Mouse (Mus musculus) forebrain, embryonic 11.5 days (tissue): ENCODE data around the gene Map3k21. TPM values are rescaled to one million over a fixed set of nuclear protein-coding genes. Genes with fewer than 3 reads are reported as not detected.

Source experiments
- ATAC-seq: fragments of 200-750 bp; cut with Nextera tagmentation; replicated peaks from 2 replicates; pipeline ENCODE4 v1.8.0; 2017; ENCODE audit warnings: moderate TSS enrichment; ENCODE audit not compliant: low FRiP score
- DNase-seq: peaks from one replicate; pipeline ENCODE4 v3.0.0-alpha.2; 2017; ENCODE audit warnings: low spot score
- H3K27ac ChIP-seq: fragments of 300-500 bp; sonication (generic); 2 replicates; pipeline ENCODE4 v1.5.1; 2014; ENCODE audit warnings: low read depth, low read length
- H3K27me3 ChIP-seq: fragments of 300-500 bp; sonication (generic); 2 replicates; pipeline ENCODE4 v1.6.1; 2014; ENCODE audit warnings: mild to moderate bottlenecking, low read length, mixed read lengths; ENCODE audit not compliant: control insufficient read depth, insufficient read depth
- H3K36me3 ChIP-seq: fragments of 300-500 bp; sonication (generic); 2 replicates; pipeline ENCODE4 v1.6.1; 2014; ENCODE audit warnings: mild to moderate bottlenecking, low read length, moderate library complexity, mixed read lengths; ENCODE audit not compliant: control insufficient read depth, insufficient read depth
- H3K4me1 ChIP-seq: fragments of 300-500 bp; sonication (generic); replicated peaks from 2 replicates; pipeline ENCODE4 v1.6.1; 2014; ENCODE audit warnings: low read length, mixed read lengths; ENCODE audit not compliant: control insufficient read depth, insufficient read depth
- H3K4me2 ChIP-seq: fragments of 300-500 bp; sonication (generic); 2 replicates; pipeline ENCODE4 v1.6.1; 2014; ENCODE audit warnings: low read depth, mild to moderate bottlenecking, low read length, moderate library complexity, mixed read lengths; ENCODE audit not compliant: severe bottlenecking
- H3K4me3 ChIP-seq: fragments of 300-500 bp; sonication (generic); 2 replicates; pipeline ENCODE4 v1.5.1; 2014; ENCODE audit warnings: low read depth, low read length
- H3K9ac ChIP-seq: fragments of 300-500 bp; sonication (generic); 2 replicates; pipeline ENCODE4 v1.6.1; 2014; ENCODE audit warnings: low read length
- H3K9me3 ChIP-seq: fragments of 300-500 bp; sonication (generic); 2 replicates; pipeline ENCODE4 v1.6.1; 2016; ENCODE audit warnings: low read length, mixed read lengths; ENCODE audit not compliant: control insufficient read depth
- WGBS: fragments of 180-500 bp; shearing (Covaris S2); extraction: QIAGEN DNeasy Blood & Tissue Kit; methylation state at CpG from one replicate; pipeline ENCODE4 v1.1.7; 2014; 5-methylcytosine and 5-hydroxymethylcytosine counted together
- polyA plus RNA-seq: library from polyadenylated mRNA; unstranded; fragments of >200 nt; fragmentation: Nextera tagmentation; extraction: Ambion mirVana; gene quantifications from 2 replicates; pipeline ENCODE4 v1.2.1, GENCODE M21; 2014

Gene Map3k21
- polyA plus RNA-seq, 1 experiment from 2014 or later, result 0.08 TPM

DNA sequence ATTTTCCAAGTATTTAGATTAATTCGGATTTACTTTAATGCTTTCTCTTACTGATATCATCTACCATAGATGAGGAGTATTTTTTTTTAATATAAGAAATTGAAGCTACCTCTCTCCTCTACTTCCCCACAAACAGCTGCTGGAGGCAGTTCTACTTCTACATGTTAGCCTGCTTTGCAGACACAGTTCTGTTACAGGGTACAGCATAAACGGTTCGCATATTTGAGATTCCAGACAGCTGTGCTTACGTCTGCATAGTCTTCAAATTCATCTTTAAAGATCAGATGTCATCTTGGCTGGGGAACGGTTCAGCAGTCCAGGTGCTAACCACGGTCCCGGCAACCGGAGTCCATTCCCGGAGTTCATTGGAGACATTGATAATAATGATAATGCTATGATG is 83.4 kb downstream of the Map3k21 start:
- Histone ChIP-seq H3K9me3 (no peaks in the 10 kb centered on the region), H3K9ac (no peak overlapping the region), H3K4me3 (no peak overlapping the region), H3K27ac (no peak overlapping the region), H3K4me1 (peaks cover 5% of the 10 kb centered on the region; the same call in 1 of the 2 replicates), H3K27me3 (peaks cover 21% of the 10 kb centered on the region), H3K36me3 (no peaks in the 10 kb centered on the region), H3K4me2 (no peak overlapping the region)
- 84% methylated on average over 9 of the region's 9 CpGs for WGBS
- ATAC-seq, result no peak
- no peak for DNase-seq

DNA sequence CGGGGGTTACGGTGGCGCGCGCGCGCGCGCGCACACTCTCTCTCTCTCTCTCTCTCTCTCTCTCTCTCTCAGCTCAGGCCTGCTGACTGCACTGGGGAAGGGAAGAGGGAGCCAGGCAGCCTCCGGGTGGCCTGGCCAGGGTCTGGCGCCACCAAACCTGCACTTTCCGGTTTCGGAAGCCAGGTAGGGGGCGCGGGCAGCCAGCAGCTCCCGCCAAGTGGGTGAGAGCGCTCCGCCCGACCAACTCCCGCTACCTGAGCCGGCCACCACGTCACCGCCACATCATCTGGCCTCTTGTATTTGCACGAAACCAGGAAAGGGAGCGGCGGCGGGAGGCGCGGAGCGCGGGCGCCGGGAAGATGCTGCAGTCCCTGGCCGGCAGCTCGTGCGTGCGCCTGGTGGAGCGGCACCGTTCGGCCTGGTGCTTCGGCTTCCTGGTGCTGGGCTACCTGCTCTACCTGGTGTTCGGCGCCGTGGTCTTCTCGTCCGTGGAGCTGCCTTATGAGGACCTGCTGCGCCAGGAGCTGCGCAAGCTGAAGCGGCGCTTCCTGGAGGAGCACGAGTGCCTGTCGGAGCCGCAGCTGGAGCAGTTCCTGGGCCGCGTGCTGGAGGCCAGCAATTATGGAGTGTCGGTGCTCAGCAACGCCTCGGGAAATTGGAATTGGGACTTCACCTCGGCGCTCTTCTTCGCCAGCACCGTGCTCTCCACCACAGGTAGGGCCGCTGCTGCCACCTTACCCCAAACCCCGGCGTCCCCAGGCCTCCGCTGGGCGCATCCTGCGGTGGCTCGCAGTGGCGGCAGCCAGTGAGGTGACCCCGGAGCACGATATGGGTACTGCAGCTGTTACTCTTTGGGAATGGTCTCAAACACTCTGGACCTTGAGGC is 85.1 kb downstream of the Map3k21 start, which contains the start of gene Kcnk1:
Gene Kcnk1, plus strand, starts transcription at position 70 of the 886 bp plus-strand sequence.
- peak within 1 kb of the TSS; percentile 65 for H3K9ac ChIP-seq
- peaks cover 20% of the 10 kb centered on the region for H3K27me3 ChIP-seq
- no peaks in the 10 kb centered on the region for H3K36me3 ChIP-seq
- ATAC-seq (peak; percentile 81), DNase-seq (peak; percentile 81)
- H3K4me3 ChIP-seq, result peak within 1 kb of the TSS; percentile 54
- no peaks in the 10 kb centered on the region for H3K9me3 ChIP-seq
- peak within 1 kb of the TSS; percentile 92 for H3K4me2 ChIP-seq
- under 1% methylated on average over 73 of the region's 73 CpGs for WGBS
- H3K4me1 ChIP-seq, result peaks cover 5% of the 10 kb centered on the region; the same call in 1 of the 2 replicates
- H3K27ac ChIP-seq, result no peak within 1 kb of the TSS

DNA sequence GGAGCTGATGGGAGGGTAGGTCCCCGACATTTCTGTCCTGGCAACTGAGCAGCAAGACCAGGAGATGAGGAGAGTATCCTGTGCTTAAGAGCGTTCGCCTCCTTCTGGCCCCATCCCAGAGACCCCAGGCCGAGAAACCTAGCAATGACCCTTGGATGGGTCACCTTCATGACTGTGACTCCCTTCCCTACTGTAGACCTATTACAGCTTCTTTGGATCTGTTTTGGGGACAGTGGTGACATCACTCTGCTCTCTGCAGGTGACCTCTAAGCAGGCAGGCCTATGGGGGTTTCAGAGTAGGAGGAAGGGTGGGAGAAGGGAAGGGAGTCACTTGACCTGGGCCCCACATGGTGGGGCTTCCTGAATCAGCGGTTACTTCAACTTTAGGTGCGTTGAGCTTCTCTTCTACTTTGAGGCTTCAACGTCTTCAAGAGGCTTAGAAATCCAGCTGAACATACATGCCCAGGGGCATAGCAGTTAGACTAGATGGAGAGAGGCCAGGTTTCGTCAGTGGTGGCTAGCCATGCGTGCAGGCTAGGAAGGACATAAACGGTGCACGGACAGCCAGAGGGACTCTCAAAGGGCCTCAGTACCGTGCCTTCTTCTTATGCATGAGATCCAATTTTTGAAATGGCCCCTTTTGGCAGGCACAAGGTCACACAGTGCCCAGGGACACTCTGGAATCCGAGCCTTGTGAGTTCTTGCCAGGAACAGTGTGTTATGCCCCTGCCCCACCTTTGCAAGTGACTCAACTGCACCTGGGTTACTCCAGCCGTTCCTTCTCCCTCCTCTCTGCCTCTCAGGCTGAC is 86.0 kb downstream of the Map3k21 start:
- WGBS, result 12% methylated on average over 14 of the region's 14 CpGs
- Histone ChIP-seq H3K9me3 (no peaks in the 10 kb centered on the region), H3K4me1 (peaks cover 5% of the 10 kb centered on the region; the same call in 1 of the 2 replicates), H3K4me2 (peak overlapping the region; percentile 92), H3K27ac (no peak overlapping the region), H3K9ac (peak overlapping the region; percentile 65), H3K4me3 (peak overlapping the region; percentile 54), H3K36me3 (no peaks in the 10 kb centered on the region), H3K27me3 (peaks cover 20% of the 10 kb centered on the region)
- ATAC-seq, result 0 out of 2 replicates have a peak, but pooled peaks have one; percentile 10
- no peak for DNase-seq

DNA sequence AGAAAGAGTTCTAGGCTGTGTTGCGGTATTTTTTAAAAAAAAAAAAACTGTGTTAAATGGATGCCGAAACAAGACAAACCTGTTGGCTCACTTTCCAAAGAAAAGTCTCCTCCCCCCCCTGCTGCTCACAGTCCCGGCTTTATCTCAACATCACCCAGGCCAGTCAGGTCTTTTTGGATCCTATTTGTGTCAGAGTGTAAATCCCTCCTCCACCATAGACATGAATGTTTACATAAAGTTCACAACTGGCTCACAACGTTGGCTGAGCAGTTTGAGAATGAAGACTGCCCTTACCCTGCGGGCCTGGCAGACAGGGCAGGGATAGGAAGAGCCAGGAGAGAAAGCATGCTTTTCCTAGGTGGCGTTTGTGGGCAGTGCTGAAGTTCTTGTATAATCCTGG is 86.7 kb downstream of the Map3k21 start:
- H3K9me3 ChIP-seq, result no peaks in the 10 kb centered on the region
- peaks cover 5% of the 10 kb centered on the region; the same call in 1 of the 2 replicates for H3K4me1 ChIP-seq
- no peaks in the 10 kb centered on the region for H3K36me3 ChIP-seq
- WGBS, result 29% methylated on average over 6 of the region's 6 CpGs
- ATAC-seq (no peak), DNase-seq (no peak)
- H3K27ac ChIP-seq, result no peak overlapping the region
- no peak overlapping the region for H3K4me3 ChIP-seq
- H3K9ac ChIP-seq, result no peak overlapping the region
- peak overlapping the region; percentile 92; the same call in 1 of the 2 replicates for H3K4me2 ChIP-seq
- H3K27me3 ChIP-seq, result peaks cover 20% of the 10 kb centered on the region

Other genes starting within 250 kb of the Map3k21 start
- gene Map10, start 240.6 kb upstream of the Map3k21 start, polyA plus RNA-seq, result 8.5 and 9.8 TPM in 2 replicates
- 16.4 and 16.5 TPM in 2 replicates for gene Ntpcr, start 180.5 kb upstream of the Map3k21 start, polyA plus RNA-seq
- gene Pcnx2, start 12.1 kb upstream of the Map3k21 start, polyA plus RNA-seq, result 0.48 and 0.60 TPM in 2 replicates
- gene Kcnk1, start 84.7 kb downstream of the Map3k21 start, polyA plus RNA-seq, result 8.3 and 8.9 TPM in 2 replicates